Mouse (Mus musculus): ENCODE measurements at regions not wholly inside any gene's neighbourhood (a gene's known extent, or its start where the extent isn't known, plus 50 kb on each side); places are given as distances from the start of the nearest gene placed in this dataset.

- no peak for TF ChIP-seq EP300 (IDR thresholded peaks at IDR 0.05)
- no peak for TF ChIP-seq CTCF (IDR thresholded peaks at IDR 0.05)
These were observed 149.1 kb downstream of the Npr3 start for GRCm38 (mm10) chr15:11757963-11758362.
